Mouse (Mus musculus) myocyte (in vitro differentiated cells): ENCODE data around the gene Ddx27. TPM values are rescaled to one million over a fixed set of nuclear protein-coding genes. Genes with fewer than 3 reads are reported as not detected.
"Not testable (repeated sequence)": the region's sequence is repeated elsewhere in the genome, so short reads cannot be mapped to it uniquely, and the experiment has no call there.

ENCODE experiments used
- H3K27me3 ChIP-seq: one replicate; pipeline ENCODE4 v1.6.1; 2011; ENCODE audit not compliant: control insufficient read depth, insufficient read depth, insufficient read length
- H3K36me3 ChIP-seq: one replicate; pipeline ENCODE4 v1.6.1; 2011; ENCODE audit not compliant: control insufficient read depth, insufficient read depth
- H3K4me2 ChIP-seq: one replicate; pipeline ENCODE4 v1.6.1; 2011; ENCODE audit warnings: low read depth, control low read depth
- H3K4me3 ChIP-seq: one replicate; pipeline ENCODE4 v1.5.1; 2011; ENCODE audit warnings: mild to moderate bottlenecking, control low read depth, moderate library complexity
- H3K79me2 ChIP-seq: one replicate; pipeline ENCODE4 v1.6.1; 2011; ENCODE audit not compliant: control insufficient read depth, insufficient read depth
- H3ac ChIP-seq: one replicate; pipeline ENCODE4 v1.6.1; 2011; ENCODE audit not compliant: control insufficient read depth, insufficient read length
- CEBPB ChIP-seq: IDR thresholded peaks from 2 replicates; pipeline ENCODE4 v1.6.1; 2011; ENCODE audit warnings: mild to moderate bottlenecking, moderate library complexity; ENCODE audit not compliant: poor library complexity, insufficient read depth, severe bottlenecking
- E2F4 ChIP-seq: IDR thresholded peaks from one replicate; pipeline ENCODE4 v1.6.1; 2011; ENCODE audit warnings: mild to moderate bottlenecking, control low read depth, moderate library complexity; ENCODE audit not compliant: insufficient read depth
- MAX ChIP-seq: IDR thresholded peaks from one replicate; pipeline ENCODE4 v1.6.1; 2011; ENCODE audit warnings: low read depth, mild to moderate bottlenecking, control low read depth
- MYOD1 ChIP-seq, 3 experiments: IDR thresholded peaks; one replicate each; pipeline ENCODE4 v1.6.1; 2011; ENCODE audit warnings: control low read depth in 2 of 3, low read depth in 2 of 3, mild to moderate bottlenecking in 2 of 3, moderate library complexity in 1 of 3; ENCODE audit not compliant: insufficient read length in 2 of 3, control insufficient read depth in 1 of 3
- MYOG ChIP-seq, 3 experiments: IDR thresholded peaks; one replicate each; pipeline ENCODE4 v1.6.1; 2011; ENCODE audit warnings: control low read depth in 2 of 3, low read depth in 2 of 3, mild to moderate bottlenecking in 2 of 3; ENCODE audit not compliant: insufficient read length in 2 of 3, control insufficient read depth in 1 of 3, insufficient read depth in 1 of 3
- POLR2A ChIP-seq: IDR thresholded peaks from one replicate; pipeline ENCODE4 v1.6.1; 2011; ENCODE audit warnings: low read depth, mild to moderate bottlenecking, control low read depth, moderate library complexity; ENCODE audit not compliant: insufficient read length
- POLR2AphosphoS2 ChIP-seq: IDR thresholded peaks from one replicate; pipeline ENCODE4 v1.6.1; 2011; ENCODE audit warnings: low read depth, control low read depth; ENCODE audit not compliant: insufficient read length
- REST ChIP-seq: IDR thresholded peaks from one replicate; pipeline ENCODE4 v1.6.1; 2011; ENCODE audit warnings: mild to moderate bottlenecking, control low read depth, moderate library complexity; ENCODE audit not compliant: insufficient read depth, insufficient read length
- SRF ChIP-seq: IDR thresholded peaks from one replicate; pipeline ENCODE4 v1.6.1; 2011; ENCODE audit warnings: low read depth; ENCODE audit not compliant: control insufficient read depth, insufficient read length
- TCF12 ChIP-seq: IDR thresholded peaks from one replicate; pipeline ENCODE4 v1.6.1; 2011; ENCODE audit warnings: mild to moderate bottlenecking, control low read depth; ENCODE audit not compliant: poor library complexity, insufficient read depth, severe bottlenecking
- TCF3 ChIP-seq: IDR thresholded peaks from one replicate; pipeline ENCODE4 v1.6.1; 2011; ENCODE audit warnings: low read depth, control low read depth; ENCODE audit not compliant: insufficient read length
- USF1 ChIP-seq: IDR thresholded peaks from one replicate; pipeline ENCODE4 v1.6.1; 2011; ENCODE audit warnings: low read depth, mild to moderate bottlenecking, control low read depth, moderate library complexity
- polyA plus RNA-seq: library from polyadenylated mRNA; unstranded; fragments of >200 nt; fragmentation: generic; extraction: Trizol; gene quantifications from one replicate; pipeline ENCODE4 v1.2.1, GENCODE M21; 2012; ENCODE audit warnings: missing spikeins

Gene Ddx27
- polyA plus RNA-seq, 1 experiment = 46.9 TPM

DNA sequence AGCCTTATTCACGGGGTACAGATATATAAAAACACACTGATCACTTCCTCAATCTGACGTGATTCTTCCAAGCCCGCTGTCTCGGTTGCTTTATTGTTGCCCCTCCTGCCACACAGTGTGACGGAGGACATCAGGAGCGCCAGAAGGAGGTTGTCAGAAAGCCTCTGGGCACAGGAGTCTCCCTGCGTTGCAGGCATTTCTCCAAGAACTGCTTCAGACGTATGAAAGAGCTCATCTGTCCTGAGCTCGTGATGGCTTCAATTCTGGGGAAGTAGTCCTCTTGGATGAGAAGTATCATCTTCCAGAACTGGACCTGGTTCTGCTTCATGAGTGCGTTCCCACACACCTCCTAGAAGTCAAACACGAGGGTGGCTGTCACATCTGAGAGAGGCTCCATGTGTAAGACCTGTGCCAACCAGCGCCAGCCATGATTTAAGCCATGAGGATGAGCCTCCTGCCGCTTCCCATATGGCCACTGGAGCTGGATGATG is 7.9 kb upstream of the Ddx27 start:
- H3K36me3 ChIP-seq = no peaks in the 10 kb centered on the region
- H3K27me3 ChIP-seq = peaks cover 26% of the 10 kb centered on the region
- H3ac ChIP-seq = no peak overlapping the region
- H3K4me3 ChIP-seq = no peak overlapping the region
- H3K4me2 ChIP-seq = peak overlapping the region; percentile 38
- H3K79me2 ChIP-seq = no peaks in the 10 kb centered on the region
- no peak for TF ChIP-seq TCF3
- TF ChIP-seq CEBPB = no peak
- TF ChIP-seq POLR2AphosphoS2 = no peak
- TF ChIP-seq MYOD1 (IDR thresholded peaks at IDR 0.05; ENCODE audit: control insufficient read depth in 1 of 3, insufficient read length in 2 of 3, low read depth in 2 of 3) = no peak
- TF ChIP-seq MAX = no peak
- no peak for TF ChIP-seq SRF
- no peak for TF ChIP-seq REST
- TF ChIP-seq E2F4 = no peak
- TF ChIP-seq TCF12 = no peak
- TF ChIP-seq MYOG (IDR thresholded peaks at IDR 0.05; ENCODE audit: control insufficient read depth in 1 of 3, insufficient read depth in 1 of 3, insufficient read length in 2 of 3, low read depth in 2 of 3) = no peak
- TF ChIP-seq POLR2A = no peak
- no peak for TF ChIP-seq USF1

DNA sequence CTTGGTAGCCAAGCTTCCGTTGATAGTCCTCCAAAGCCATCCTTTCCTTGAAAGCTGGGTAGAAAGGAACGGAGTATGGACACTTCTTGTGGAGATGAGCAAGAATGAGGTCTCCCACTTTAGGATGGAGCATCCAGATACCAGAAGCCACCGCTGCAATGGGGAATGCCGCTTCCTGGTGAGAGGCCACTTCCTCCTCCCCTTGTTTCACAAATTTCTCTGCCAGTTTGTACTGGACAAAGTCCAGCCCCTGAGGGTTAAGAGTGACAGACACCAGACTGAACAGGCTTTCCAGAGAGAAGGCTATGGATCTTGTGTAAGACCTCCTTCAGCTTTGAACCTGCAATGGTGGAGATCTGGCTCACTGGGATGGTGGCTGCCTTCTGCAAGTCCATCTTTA is 7.4 kb upstream of the Ddx27 start:
- H3K27me3 ChIP-seq = peaks cover 26% of the 10 kb centered on the region
- H3ac ChIP-seq, H3K79me2 ChIP-seq, H3K4me2 ChIP-seq, H3K4me3 ChIP-seq, H3K36me3 ChIP-seq: not testable (repeated sequence)

DNA sequence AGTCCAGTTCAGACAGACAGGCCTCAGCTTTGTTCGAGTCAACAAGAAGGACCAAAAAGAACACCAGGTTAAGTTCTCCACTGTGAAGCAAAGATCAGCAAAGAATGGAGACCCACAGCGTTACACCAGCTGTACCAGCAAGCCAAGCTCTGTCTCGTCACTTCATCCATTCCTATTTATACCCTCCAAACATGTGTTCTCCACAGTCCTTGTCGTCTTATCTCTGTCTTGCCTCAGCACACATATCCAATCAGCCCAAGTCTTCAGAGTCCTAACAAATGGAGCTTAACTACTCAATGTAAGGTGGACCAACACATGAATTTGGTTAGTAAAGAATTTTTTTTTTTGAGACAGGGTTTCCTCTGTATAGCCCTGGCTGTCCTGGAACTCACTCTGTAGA is 5.5 kb upstream of the Ddx27 start:
- TF ChIP-seq TCF12 (no peak), POLR2AphosphoS2 (no peak), SRF (no peak), POLR2A (no peak), MAX (no peak)
- peaks cover 26% of the 10 kb centered on the region for H3K27me3 ChIP-seq
- H3ac ChIP-seq = no peak overlapping the region
- no peaks in the 10 kb centered on the region for H3K79me2 ChIP-seq
- H3K4me2 ChIP-seq = no peak overlapping the region
- H3K36me3 ChIP-seq = no peaks in the 10 kb centered on the region
- no peak overlapping the region for H3K4me3 ChIP-seq

DNA sequence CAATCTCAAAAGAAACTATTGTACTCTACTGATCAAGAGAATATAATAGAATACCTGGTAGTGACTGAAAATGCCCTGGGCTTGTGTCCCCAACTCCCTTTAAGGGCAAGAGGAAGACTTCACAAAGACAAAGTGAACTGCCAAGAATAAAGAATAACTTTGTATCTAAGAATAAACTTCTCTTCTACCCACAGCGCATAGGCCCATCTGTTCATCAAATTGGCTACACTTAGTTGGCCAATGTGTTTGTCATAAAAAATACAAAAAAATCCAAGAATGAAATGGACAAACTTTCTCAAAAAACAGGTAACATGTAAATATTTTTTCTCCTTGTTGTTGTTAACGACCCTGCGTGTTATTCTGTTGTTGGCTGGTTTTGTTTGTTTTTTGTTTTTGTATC is 4.4 kb upstream of the Ddx27 start:
- H3K36me3 ChIP-seq = no peaks in the 10 kb centered on the region
- H3K27me3 ChIP-seq = peaks cover 26% of the 10 kb centered on the region
- no peak overlapping the region for H3ac ChIP-seq
- no peak overlapping the region for H3K4me2 ChIP-seq
- H3K4me3 ChIP-seq = no peak overlapping the region
- TF ChIP-seq POLR2AphosphoS2 (no peak), TCF12 (no peak)
- peaks cover 3% of the 10 kb centered on the region for H3K79me2 ChIP-seq

DNA sequence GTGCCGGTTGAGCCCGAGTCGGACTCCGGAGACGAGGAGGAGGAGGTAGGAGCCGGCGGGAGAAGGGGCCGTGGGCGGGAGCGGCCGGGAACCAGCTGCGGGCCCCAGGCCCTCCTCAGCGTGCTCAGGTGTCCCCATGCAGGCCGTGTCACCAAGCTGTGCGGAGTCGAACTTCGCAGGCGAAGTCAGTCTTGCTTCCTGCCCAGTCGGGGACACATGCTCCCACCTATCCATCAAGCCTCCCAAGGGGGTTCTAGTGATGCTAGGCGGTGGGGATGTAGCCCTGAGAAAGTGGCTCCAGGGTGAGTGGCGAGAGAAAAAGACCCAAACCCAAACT is 357 bp downstream of the Ddx27 start:
- Histone ChIP-seq H3K4me2 (peak overlapping the region; percentile 84), H3K36me3 (peaks cover 14% of the 10 kb centered on the region), H3K79me2 (peaks cover 24% of the 10 kb centered on the region), H3ac (peak overlapping the region; percentile 41), H3K27me3 (no peaks in the 10 kb centered on the region), H3K4me3 (peak overlapping the region; percentile 68)
- no peak for TF ChIP-seq REST

DNA sequence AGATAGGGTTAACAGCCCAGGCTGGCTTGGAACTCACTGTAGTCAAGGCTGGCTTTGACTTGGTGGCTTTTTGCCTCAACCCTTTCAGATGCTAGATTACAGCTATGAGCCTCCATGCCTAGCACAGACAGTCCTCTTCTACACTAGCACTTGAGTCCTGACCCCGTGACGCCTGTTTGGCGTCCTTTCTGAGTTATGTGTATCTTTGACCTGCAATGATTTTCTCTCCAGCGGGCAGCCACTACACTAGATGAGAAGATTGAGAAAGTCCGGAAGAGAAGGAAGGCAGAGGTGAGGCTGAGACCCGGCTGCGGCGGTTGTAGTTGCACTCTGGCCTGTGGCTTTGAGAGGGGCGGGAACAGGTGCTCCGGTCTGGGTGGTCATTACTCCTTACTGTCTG is 4.4 kb downstream of the Ddx27 start:
- Histone ChIP-seq H3K36me3 (peaks cover 47% of the 10 kb centered on the region), H3ac (no peak overlapping the region), H3K4me3 (no peak overlapping the region), H3K4me2 (no peak overlapping the region), H3K79me2 (peaks cover 24% of the 10 kb centered on the region), H3K27me3 (no peaks in the 10 kb centered on the region)
- peak in 1 of 3 experiments; percentile 35 for TF ChIP-seq MYOD1 (IDR thresholded peaks at IDR 0.05; ENCODE audit: control insufficient read depth in 1 of 3, insufficient read length in 2 of 3, low read depth in 2 of 3)
- TF ChIP-seq E2F4 = no peak
- TF ChIP-seq CEBPB = no peak

DNA sequence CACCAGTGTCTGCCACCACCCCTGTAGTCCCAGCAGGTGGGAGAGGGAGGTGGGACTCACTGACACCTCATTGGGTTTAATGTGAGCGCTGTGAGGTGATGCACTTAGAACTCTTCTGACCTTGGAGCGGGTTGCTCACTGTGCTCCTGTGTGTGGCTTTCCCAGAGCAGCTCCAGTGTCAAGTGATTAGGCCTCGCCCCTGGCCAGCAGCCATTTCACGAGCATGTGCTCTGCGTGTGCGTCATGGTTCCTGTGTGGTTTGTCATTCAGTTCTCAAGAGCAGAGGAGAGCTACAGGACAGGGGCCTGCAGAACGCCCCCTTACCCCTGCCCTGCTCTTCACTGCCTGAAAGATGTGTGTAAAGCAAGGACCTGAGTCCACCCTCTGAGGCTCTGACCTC is 13.6 kb downstream of the Ddx27 start:
- no peak overlapping the region for H3K4me2 ChIP-seq
- H3K79me2 ChIP-seq = no peaks in the 10 kb centered on the region
- H3K27me3 ChIP-seq = no peaks in the 10 kb centered on the region
- no peak overlapping the region for H3K4me3 ChIP-seq
- no peak for TF ChIP-seq MYOG (IDR thresholded peaks at IDR 0.05; ENCODE audit: control insufficient read depth in 1 of 3, insufficient read depth in 1 of 3, insufficient read length in 2 of 3, low read depth in 2 of 3)
- TF ChIP-seq POLR2AphosphoS2 = peak; percentile 28
- no peak for TF ChIP-seq SRF
- peaks cover 55% of the 10 kb centered on the region for H3K36me3 ChIP-seq
- H3ac ChIP-seq = no peak overlapping the region
